Mouse (Mus musculus) heart, embryonic 15.5 days (tissue): ENCODE data around the gene Atg7. TPM values are rescaled to one million over a fixed set of nuclear protein-coding genes. Genes with fewer than 3 reads are reported as not detected.

Source experiments
- ATAC-seq: fragments of 200-750 bp; cut with Nextera tagmentation; replicated peaks from 2 replicates; pipeline ENCODE4 v1.8.0; 2017; ENCODE audit warnings: low read depth, moderate TSS enrichment; ENCODE audit not compliant: insufficient number of reproducible peaks, insufficient read depth, low FRiP score
- H3K27ac ChIP-seq: fragments of 300-500 bp; sonication (generic); 2 replicates; pipeline ENCODE4 v1.5.1; 2015; ENCODE audit warnings: mild to moderate bottlenecking, inconsistent platforms
- H3K27me3 ChIP-seq: fragments of 300-500 bp; sonication (generic); 2 replicates; pipeline ENCODE4 v1.6.1; 2015; ENCODE audit warnings: inconsistent platforms
- H3K36me3 ChIP-seq: fragments of 300-500 bp; sonication (generic); 2 replicates; pipeline ENCODE4 v1.6.1; 2015; ENCODE audit warnings: mild to moderate bottlenecking, inconsistent platforms
- H3K4me1 ChIP-seq: fragments of 300-500 bp; sonication (generic); replicated peaks from 2 replicates; pipeline ENCODE4 v1.6.1; 2015; ENCODE audit warnings: inconsistent platforms
- H3K4me2 ChIP-seq: fragments of 300-500 bp; sonication (generic); 2 replicates; pipeline ENCODE4 v1.6.1; 2015; ENCODE audit warnings: inconsistent platforms, mild to moderate bottlenecking, moderate library complexity
- H3K4me3 ChIP-seq: fragments of 300-500 bp; sonication (generic); 2 replicates; pipeline ENCODE4 v1.5.1; 2015; ENCODE audit warnings: mild to moderate bottlenecking, inconsistent platforms
- H3K9ac ChIP-seq: fragments of 300-500 bp; sonication (generic); 2 replicates; pipeline ENCODE4 v1.6.1; 2015; ENCODE audit warnings: mild to moderate bottlenecking, inconsistent platforms
- H3K9me3 ChIP-seq: fragments of 300-500 bp; sonication (generic); replicated peaks from 2 replicates; pipeline ENCODE4 v1.6.1; 2016; ENCODE audit warnings: inconsistent platforms
- WGBS: fragments of 180-500 bp; shearing (Covaris S2); methylation state at CpG from one replicate; pipeline ENCODE4 v1.1.7; 2015; ENCODE audit warnings: mixed read lengths; 5-methylcytosine and 5-hydroxymethylcytosine counted together
- polyA plus RNA-seq: library from polyadenylated mRNA; unstranded; fragments of >200 nt; fragmentation: Nextera tagmentation; extraction: Ambion mirVana; gene quantifications from 2 replicates; pipeline ENCODE4 v1.2.1, GENCODE M21; 2015

Gene Atg7
- polyA plus RNA-seq, 1 experiment from 2014 or later, result 15.1 TPM

DNA sequence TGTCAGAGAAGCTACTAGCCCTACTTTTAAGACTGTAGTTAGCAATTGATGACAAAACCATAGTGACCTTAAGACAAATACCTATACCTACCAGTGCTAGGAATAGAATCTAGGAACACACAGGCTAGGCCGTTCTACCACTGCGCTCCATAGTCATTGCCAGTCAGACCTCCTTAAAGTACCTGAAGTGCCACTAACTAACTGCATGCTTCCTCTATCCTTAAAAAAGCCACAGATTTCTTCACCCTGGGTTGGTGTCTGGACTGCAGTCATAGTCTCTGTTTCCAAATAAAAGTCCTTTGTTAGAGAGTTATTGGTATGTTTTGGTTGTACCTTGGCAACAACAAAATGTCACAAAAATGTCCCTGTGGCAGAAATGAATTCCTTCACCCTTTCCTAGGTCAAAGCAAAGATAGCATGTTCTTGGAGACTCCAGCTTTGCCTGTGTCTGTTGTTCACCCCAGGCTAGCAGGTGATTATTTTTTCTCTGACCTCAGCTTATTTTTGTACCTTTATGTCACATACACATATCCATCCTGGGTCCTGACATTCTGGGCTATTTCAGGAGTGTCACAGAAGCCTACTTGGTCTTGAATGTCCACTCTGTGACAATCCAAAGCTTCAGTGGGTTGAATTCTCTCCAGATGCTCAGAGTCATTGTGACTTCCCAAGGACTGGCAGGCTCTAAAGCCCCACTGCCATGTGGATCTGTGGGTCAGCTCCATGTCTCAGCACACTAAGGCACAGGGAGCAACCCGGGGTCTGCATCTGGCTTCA, 165.9 kb downstream of the Atg7 start:
- Histone ChIP-seq H3K9me3 (no peaks in the 10 kb centered on the region), H3K4me1 (peaks cover 5% of the 10 kb centered on the region; the same call in 1 of the 2 replicates), H3K4me2 (no peak overlapping the region), H3K27me3 (no peaks in the 10 kb centered on the region), H3K9ac (no peak overlapping the region), H3K36me3 (no peaks in the 10 kb centered on the region), H3K27ac (no peak overlapping the region), H3K4me3 (no peak overlapping the region)
- whole genome bisulfite sequencing, result 83% methylated on average over 3 of the region's 3 CpGs
- ATAC-seq, result no peak

DNA sequence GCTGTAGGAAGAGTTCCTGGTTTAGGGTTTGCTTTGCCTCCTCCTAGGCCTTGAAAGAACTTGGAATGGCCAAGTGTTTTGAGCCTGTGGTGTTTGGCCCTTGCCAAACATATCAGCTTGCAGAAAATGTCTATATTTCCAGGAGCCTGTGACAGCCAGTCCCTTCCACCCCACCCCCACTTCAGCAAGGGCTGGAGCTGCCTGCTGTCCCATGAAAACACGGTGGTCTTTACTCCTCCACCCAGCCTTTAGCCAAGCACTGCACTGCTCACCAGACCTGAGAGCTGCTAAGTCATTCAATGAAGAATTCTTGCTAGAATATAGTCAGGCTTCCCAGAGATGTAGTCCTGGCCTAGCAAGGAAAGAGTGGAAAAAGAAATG, 166.5 kb downstream of the Atg7 start:
- ATAC-seq, result no peak
- WGBS, result 57% methylated on average over 1 of the region's 1 CpGs
- peaks cover 8% of the 10 kb centered on the region; the same call in 1 of the 2 replicates for H3K4me1 ChIP-seq
- H3K27ac ChIP-seq, result no peak overlapping the region
- H3K36me3 ChIP-seq, result no peaks in the 10 kb centered on the region
- no peak overlapping the region for H3K4me2 ChIP-seq
- H3K4me3 ChIP-seq, result no peak overlapping the region
- H3K9ac ChIP-seq, result no peak overlapping the region
- H3K9me3 ChIP-seq, result no peaks in the 10 kb centered on the region
- H3K27me3 ChIP-seq, result no peaks in the 10 kb centered on the region

GRCm38 (mm10) chr6:114812322-114812721, 169.4 kb downstream of the Atg7 start:
- Histone ChIP-seq H3K27ac (peak overlapping the region; percentile 37; the same call in 1 of the 2 replicates), H3K9me3 (no peaks in the 10 kb centered on the region), H3K4me1 (peaks cover 14% of the 10 kb centered on the region), H3K36me3 (no peaks in the 10 kb centered on the region), H3K4me2 (no peak overlapping the region), H3K9ac (no peak overlapping the region), H3K4me3 (no peak overlapping the region), H3K27me3 (no peaks in the 10 kb centered on the region)
- ATAC-seq, result no peak
- WGBS, result 64% methylated on average over 5 of the region's 5 CpGs

- no peak for ATAC-seq
- H3K4me1 ChIP-seq, result peaks cover 19% of the 10 kb centered on the region
- H3K9me3 ChIP-seq, result no peaks in the 10 kb centered on the region
- peak overlapping the region; percentile 37 for H3K27ac ChIP-seq
- H3K27me3 ChIP-seq, result no peaks in the 10 kb centered on the region
- H3K9ac ChIP-seq, result no peak overlapping the region
- 88% methylated on average over 4 of the region's 4 CpGs for WGBS
- no peak overlapping the region for H3K4me2 ChIP-seq
- no peak overlapping the region for H3K4me3 ChIP-seq
- no peaks in the 10 kb centered on the region for H3K36me3 ChIP-seq
These were observed 169.9 kb downstream of the Atg7 start for GRCm38 (mm10) chr6:114812779-114813178.

DNA sequence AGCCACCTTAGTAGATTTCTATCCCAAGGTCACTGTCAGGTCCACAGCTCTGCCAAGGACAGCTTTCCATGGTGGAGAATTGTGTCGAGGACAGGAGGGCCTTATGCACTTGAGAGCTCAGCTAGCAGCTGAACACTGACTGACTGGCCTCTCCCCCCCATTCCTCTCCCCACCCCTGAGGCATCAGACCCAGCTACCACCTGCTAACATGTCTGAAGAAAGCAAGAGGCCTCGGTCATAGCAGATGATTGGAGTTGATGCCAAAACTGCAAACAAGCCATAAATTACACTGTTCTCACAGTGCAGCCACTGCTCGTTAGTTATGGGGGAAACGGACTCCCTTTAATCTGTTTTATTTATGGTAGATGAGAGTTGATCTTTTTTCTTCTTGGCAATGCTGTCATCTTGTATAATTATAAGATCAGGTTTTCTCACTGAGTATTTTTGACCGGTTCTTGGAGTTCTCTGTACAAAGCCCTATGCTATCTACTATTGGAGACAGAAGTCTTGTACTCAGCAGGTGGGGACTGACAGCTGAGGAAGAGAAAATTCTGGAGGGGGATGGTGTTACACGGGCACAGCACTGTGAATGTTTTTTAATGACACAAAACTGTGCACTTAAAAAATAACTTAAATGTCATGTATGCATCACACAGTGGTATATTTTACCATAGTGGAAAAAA, 171.4 kb downstream of the Atg7 start:
- ATAC-seq, result no peak
- Histone ChIP-seq H3K27me3 (no peaks in the 10 kb centered on the region), H3K36me3 (no peaks in the 10 kb centered on the region), H3K4me2 (no peak overlapping the region), H3K4me1 (peaks cover 31% of the 10 kb centered on the region), H3K27ac (no peak overlapping the region), H3K9me3 (no peaks in the 10 kb centered on the region), H3K4me3 (no peak overlapping the region), H3K9ac (no peak overlapping the region)
- 61% methylated on average over 6 of the region's 6 CpGs for WGBS

DNA sequence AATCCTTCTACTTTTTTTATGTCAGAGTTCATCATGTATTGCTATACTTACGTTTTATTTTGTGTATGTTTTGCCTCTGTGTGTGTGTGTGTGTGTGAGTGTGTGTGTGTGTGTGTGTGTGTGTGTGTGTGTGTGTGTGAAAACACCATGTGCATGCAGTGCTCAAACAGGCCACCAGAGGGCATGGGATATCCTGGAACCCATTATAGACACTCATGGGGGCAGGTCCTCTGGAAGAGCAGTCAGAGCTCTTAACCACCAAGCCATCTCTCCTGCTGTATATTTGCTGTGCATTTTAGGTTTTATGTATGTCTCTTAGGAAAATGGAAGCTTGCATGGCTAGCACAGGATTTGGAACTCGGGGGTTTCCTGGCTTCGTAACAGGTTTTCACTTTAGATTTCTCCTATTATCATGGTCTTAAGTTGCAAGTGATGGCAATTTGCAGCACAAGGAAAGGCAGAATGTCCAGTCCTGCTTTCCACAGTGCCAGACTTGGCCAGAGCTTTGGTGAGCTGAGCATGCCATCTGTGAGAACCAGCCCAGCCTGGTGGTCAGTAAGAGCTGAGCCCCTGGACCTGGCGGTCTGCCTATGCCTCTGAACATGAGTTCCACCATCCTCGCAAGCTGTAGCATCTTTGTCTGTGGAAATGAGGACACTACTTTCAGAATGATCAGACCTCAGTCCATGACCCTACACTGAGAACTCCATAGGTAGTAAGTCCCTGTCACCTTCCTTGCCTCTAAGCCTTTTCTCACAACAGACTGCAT, 172.2 kb downstream of the Atg7 start:
- no peak for ATAC-seq
- whole genome bisulfite sequencing, result 92% methylated on average over 5 of the region's 5 CpGs
- no peak overlapping the region for H3K9ac ChIP-seq
- no peak overlapping the region for H3K4me3 ChIP-seq
- H3K4me1 ChIP-seq, result peaks cover 36% of the 10 kb centered on the region
- H3K27me3 ChIP-seq, result no peaks in the 10 kb centered on the region
- no peak overlapping the region for H3K27ac ChIP-seq
- no peaks in the 10 kb centered on the region for H3K9me3 ChIP-seq
- no peaks in the 10 kb centered on the region for H3K36me3 ChIP-seq
- no peak overlapping the region for H3K4me2 ChIP-seq

- 18% methylated on average over 11 of the region's 11 CpGs for WGBS
- Histone ChIP-seq H3K27me3 (no peaks in the 10 kb centered on the region), H3K36me3 (no peaks in the 10 kb centered on the region), H3K9ac (no peak overlapping the region), H3K4me2 (no peak overlapping the region), H3K27ac (peak overlapping the region; percentile 79), H3K4me1 (peaks cover 55% of the 10 kb centered on the region), H3K4me3 (no peak overlapping the region), H3K9me3 (no peaks in the 10 kb centered on the region)
- ATAC-seq, result peak; percentile 37; the same call in 1 of the 2 replicates
These were observed 175.1 kb downstream of the Atg7 start for GRCm38 (mm10) chr6:114817948-114818347.

GRCm38 (mm10) chr6:114818471-114818870, 175.6 kb downstream of the Atg7 start:
- H3K4me1 ChIP-seq, result peaks cover 55% of the 10 kb centered on the region
- 52% methylated on average over 6 of the region's 6 CpGs for WGBS

GRCm38 (mm10) chr6:114819971-114820481, 177.1 kb downstream of the Atg7 start:
- Histone ChIP-seq H3K9ac (no peak overlapping the region), H3K4me3 (no peak overlapping the region), H3K4me1 (peaks cover 51% of the 10 kb centered on the region), H3K36me3 (no peaks in the 10 kb centered on the region), H3K27ac (peak overlapping the region; percentile 79), H3K9me3 (no peaks in the 10 kb centered on the region), H3K4me2 (no peak overlapping the region), H3K27me3 (no peaks in the 10 kb centered on the region)
- 39% methylated on average over 9 of the region's 9 CpGs for WGBS
- peak; percentile 23; the same call in 1 of the 2 replicates for ATAC-seq

More at GRCm38 (mm10) chr6:114818471-114818870, 175.6 kb downstream of the Atg7 start:
- Histone ChIP-seq H3K36me3 (no peaks in the 10 kb centered on the region), H3K4me2 (no peak overlapping the region), H3K4me3 (no peak overlapping the region), H3K27ac (peak overlapping the region; percentile 79), H3K27me3 (no peaks in the 10 kb centered on the region), H3K9ac (no peak overlapping the region), H3K9me3 (no peaks in the 10 kb centered on the region)
- peak; percentile 81 for ATAC-seq

DNA sequence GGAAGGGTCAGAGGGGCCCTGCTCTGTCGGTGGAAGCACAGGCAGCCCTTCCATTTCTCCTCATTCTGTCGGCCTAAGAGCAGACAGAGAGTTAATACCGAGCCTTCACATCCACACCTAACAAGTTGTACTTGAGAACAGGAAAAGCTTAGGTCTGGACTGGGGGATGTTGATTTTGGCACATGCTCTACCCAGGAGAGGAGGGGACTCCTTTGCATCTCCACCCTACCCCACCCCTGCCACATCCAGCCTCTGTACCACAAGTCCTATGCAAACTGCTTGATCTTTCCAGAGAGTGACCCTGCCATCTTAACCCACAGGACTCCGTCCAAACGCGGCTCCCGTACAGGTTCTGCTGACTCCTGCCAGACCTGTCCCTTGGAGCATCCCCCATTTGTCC, 178.7 kb downstream of the Atg7 start:
- ATAC-seq, result 0 out of 2 replicates have a peak, but pooled peaks have one; percentile 16
- Histone ChIP-seq H3K4me3 (no peak overlapping the region), H3K27me3 (no peaks in the 10 kb centered on the region), H3K4me1 (peaks cover 47% of the 10 kb centered on the region), H3K27ac (peak overlapping the region; percentile 79), H3K9ac (no peak overlapping the region), H3K9me3 (no peaks in the 10 kb centered on the region), H3K36me3 (no peaks in the 10 kb centered on the region), H3K4me2 (no peak overlapping the region)
- WGBS, result 63% methylated on average over 7 of the region's 7 CpGs

GRCm38 (mm10) chr6:114826889-114827288, 184.0 kb downstream of the Atg7 start:
- Histone ChIP-seq H3K4me2 (no peak overlapping the region), H3K9me3 (no peaks in the 10 kb centered on the region), H3K9ac (no peak overlapping the region), H3K27ac (no peak overlapping the region), H3K27me3 (no peaks in the 10 kb centered on the region), H3K4me1 (peaks cover 6% of the 10 kb centered on the region), H3K36me3 (no peaks in the 10 kb centered on the region), H3K4me3 (no peak overlapping the region)
- WGBS, result 66% methylated on average over 2 of the region's 2 CpGs
- ATAC-seq, result no peak
